Mouse (Mus musculus): Measurements from ENCODE around the gene Uqcr11.

GRCm38 (mm10) chr10:80390697-80391096, 15.9 kb downstream of the Uqcr11 start:
- TF ChIP-seq CTCF (IDR thresholded peaks at IDR 0.05; ENCODE audit: control insufficient read depth, insufficient read depth, insufficient read length) (no peak), USF1 (IDR thresholded peaks at IDR 0.05; ENCODE audit: low read depth) (no peak), MAX (IDR thresholded peaks at IDR 0.05) (no peak), MYOG (IDR thresholded peaks at IDR 0.05; ENCODE audit: control insufficient read depth, extremely low read depth, insufficient read length) (no peak)

Data from C2C12 (cell line).